Mouse (Mus musculus) layer of hippocampus, adult 9-10 months (tissue): ENCODE data around the gene 2010300C02Rik.
"Not testable (repeated sequence)": the region's sequence is repeated elsewhere in the genome, so short reads cannot be mapped to it uniquely, and the experiment has no call there.

Experiments
- DNase-seq: peaks from one replicate; pipeline ENCODE4 v3.0.0; 2022; ENCODE audit warnings: low spot score

2010300C02Rik gene

DNA sequence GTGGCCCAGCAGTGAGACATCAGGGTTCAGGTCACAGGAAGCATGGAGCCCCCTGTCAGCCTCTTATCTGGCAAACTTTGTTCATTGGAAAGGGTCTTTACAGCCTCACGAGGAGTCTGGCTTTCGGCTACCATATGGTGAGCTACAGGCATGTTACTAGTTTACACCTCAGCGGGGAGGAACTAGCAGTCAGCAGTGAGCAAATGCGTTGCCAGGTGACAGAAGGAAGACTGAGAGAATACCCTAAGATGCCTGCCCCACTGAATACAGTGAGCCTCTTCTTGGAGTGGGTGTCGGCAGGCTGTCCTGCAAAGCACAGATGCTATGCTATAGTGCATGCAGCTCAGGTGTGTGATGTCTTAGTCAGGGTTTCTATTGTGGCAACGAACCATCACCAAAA, 91.1 kb downstream of the 2010300C02Rik start:
- no peak for DNase-seq

- no peak for DNase-seq
These were observed 95.7 kb downstream of the 2010300C02Rik start for GRCm38 (mm10) chr1:37624185-37624584.

DNA sequence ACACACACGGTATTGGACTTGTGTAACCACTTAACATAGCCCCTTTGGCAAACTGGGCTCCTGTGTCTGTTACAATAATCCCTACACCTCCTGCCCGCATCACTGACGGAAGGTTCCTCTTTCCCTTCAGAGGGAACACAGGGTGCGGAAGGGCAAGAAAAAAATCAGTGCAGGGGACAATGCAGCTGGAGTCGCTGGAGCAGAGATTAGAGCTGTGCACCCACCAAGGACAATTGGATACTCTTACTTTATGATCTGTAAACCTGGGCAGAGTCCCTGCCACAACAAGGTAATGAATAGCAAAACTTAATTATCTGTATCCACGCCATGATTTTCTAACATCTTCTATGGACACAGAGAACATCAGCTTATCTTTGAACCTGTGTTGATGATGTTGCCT, 97.8 kb downstream of the 2010300C02Rik start:
- no peak for DNase-seq

GRCm38 (mm10) chr1:37619542-37619941, 100.3 kb downstream of the 2010300C02Rik start:
- DNase-seq, result no peak

GRCm38 (mm10) chr1:37617047-37617446, 102.8 kb downstream of the 2010300C02Rik start:
- DNase-seq, result no peak

- no peak for DNase-seq
These were observed 103.3 kb downstream of the 2010300C02Rik start for GRCm38 (mm10) chr1:37616569-37616968.

DNA sequence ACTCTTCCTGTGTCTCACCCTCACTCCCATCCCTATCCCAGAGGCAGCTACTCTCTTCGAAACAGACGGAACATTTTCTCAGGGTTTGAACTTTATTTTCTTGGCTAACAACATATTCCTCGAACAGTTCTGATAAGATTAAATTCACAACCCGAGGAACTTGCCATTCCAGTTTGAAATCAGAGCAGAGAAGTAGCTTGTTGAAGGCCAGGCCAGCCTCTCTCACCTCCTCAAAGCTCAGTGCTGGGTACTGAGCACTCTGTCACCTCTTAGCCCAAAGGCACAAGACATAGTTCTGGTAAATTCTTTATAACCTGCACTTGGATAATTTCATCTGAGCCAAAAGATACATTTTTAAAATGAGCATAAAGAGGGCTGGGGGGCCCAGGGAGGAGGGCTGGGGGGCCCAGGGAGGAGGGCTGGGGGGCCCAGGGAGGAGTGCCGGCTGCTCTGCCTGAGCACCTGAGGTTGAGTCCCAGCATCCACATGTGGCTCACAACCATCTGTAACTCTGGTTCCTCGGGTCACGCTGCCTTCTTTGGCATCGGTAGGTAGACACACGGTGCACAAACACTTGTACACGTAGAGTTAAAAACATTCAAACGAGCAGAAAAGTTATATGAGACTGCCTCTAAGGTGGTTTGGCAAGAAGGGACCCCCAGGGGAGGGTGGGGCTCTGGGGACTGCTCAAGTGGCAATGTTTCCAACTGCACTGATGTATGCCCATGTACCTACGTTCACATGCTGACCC, 104.4 kb downstream of the 2010300C02Rik start:
- no peak for DNase-seq

GRCm38 (mm10) chr1:37614836-37615235, 105.0 kb downstream of the 2010300C02Rik start:
- no peak for DNase-seq

- DNase-seq, result no peak
These were observed 105.8 kb downstream of the 2010300C02Rik start for GRCm38 (mm10) chr1:37614130-37614529.

DNA sequence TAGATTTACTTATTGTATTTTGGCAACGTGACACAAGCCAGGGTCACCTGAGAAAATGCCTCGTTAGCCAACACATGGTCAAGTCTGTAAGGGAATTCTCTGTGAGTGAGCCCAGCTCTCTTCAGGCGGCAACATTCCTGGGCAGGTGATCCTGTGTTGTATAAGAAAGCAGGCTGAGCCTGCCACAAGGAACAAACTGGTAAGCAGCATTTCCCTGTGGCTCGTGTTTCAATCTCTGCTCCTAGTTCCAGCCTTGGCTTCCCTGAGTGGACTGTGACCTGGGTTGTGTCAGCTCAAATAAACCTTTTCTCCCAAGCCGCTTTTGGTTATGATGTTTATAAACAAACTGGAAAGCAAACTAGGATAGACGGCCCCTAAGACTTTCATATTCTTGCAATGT, 108.9 kb downstream of the 2010300C02Rik start:
- DNase-seq, result no peak

DNA sequence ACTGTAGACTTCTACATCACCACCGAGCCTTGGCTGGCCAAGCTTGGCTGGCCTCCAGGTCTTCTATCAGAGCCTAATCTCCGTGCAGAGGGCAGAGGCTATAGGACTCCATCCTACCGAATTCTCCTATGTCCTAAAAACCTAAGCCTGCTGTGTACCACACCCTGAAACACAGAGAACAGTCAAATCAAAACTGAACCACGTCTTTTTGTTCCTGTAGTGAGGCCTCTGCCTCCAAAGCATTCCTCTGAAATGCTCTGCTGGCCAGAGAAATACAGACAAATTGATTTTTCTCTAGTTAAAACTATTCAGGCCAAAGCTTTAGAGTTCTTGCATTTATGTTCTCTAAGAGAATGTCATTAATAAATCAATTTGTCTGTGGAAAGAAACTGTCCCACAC, 109.6 kb downstream of the 2010300C02Rik start:
- no peak for DNase-seq

- not testable (repeated sequence) for DNase-seq
These were observed 114.2 kb downstream of the 2010300C02Rik start for GRCm38 (mm10) chr1:37605694-37606093.

DNA sequence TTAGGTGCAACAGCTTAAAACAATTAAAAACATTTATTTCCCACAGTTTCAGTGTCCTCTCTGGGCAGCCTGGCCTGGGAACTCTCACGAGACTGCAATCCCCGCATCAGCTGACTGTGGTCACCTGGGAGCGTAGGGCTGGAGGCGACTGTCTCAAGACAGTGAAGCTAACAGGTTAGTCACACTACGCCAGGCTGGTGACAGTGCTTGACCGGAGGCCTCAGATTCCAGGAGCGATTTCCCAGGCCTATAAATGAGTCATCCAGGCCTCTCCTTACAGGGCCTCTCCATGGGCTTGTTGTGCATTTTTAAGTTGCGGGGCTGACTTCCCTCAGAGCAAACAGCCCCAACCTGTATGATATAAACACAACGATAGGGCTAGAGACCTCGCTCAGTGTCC, 116.7 kb downstream of the 2010300C02Rik start:
- no peak for DNase-seq

DNA sequence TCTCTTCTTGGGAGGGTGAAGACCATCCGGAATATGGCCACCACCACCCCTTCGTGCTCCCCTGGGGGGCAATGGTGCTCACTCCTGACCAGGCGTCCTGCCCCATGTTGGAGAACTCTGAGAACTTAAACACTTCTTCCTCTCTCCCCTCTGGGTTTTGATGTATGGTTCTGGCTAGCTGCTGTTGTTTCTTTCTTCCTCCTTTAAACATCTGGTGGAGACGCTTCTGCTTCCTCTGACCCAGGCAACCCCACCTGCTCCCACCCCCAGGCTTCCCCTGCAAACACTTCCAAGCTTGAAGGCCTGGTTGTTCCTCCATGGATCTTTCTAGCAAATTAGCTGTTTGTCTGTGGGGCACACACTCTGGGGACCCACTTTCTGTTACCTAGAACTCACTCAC, 117.6 kb downstream of the 2010300C02Rik start:
- DNase-seq, result no peak

GRCm38 (mm10) chr1:37601461-37601860, 118.4 kb downstream of the 2010300C02Rik start:
- no peak for DNase-seq

- DNase-seq, result no peak
These were observed 119.2 kb downstream of the 2010300C02Rik start for GRCm38 (mm10) chr1:37600640-37601175.

DNA sequence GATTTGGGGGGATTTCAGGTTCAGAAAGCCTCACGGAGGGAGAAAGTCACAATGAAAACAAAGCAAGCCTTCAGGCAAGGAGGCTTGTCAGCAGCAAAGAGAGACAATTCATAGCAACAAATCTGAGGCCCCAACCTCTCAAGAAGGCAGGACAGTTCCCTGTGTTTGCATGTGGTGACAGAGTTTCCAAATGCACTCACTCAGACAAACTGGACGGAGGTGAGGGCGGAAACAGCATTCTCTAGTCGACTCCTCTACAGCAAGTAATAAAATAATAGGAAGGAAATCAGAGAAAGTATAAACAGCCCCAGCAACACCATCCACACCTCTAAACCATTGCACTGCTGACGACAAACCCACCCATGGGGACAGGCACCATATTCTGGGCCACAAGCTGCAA, 120.9 kb downstream of the 2010300C02Rik start:
- no peak for DNase-seq

GRCm38 (mm10) chr1:37594812-37595211, 125.1 kb downstream of the 2010300C02Rik start:
- DNase-seq, result not testable (repeated sequence)

GRCm38 (mm10) chr1:37585809-37586480, 133.9 kb downstream of the 2010300C02Rik start:
- DNase-seq, result peak; percentile 52

- no peak for DNase-seq
These were observed 136.0 kb downstream of the 2010300C02Rik start for GRCm38 (mm10) chr1:37583795-37584464.

DNA sequence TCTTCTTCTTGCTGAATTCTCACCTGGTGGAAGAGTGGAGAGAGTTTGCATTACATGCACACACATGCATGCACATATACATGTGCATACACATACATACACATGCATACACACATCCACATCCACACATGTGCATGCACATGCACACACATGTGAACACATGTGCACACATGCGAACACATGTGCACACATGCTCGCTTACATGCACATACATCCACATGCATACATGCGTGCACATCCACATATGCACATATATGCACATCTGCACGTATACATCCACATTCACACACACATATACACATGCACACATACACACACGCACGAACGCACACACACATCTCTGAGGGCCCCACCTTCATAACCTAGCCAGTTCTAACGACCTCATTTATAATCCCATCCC, 136.7 kb downstream of the 2010300C02Rik start:
- DNase-seq, result no peak

DNA sequence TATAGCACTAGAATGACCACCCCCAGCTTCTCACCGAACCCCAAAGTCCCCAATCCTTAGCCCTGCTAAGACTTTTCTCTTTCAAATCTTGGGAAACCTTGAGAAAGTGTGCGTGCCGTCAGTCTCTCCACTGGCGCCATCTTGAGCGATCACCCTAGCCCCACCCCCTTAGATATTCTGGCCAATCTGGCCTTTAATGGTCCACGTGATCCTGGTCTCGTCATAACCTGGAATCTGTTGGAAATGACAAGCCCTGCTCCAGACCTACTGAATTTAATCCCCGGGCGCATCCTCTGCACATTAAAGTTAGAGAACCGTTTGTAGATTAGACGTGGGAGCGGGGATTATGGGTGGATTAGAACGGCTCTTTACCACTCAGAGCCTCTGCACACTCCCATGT, 140.2 kb downstream of the 2010300C02Rik start:
- DNase-seq, result no peak
